Mouse (Mus musculus): ENCODE results near the gene Blmh.

Blmh gene

DNA sequence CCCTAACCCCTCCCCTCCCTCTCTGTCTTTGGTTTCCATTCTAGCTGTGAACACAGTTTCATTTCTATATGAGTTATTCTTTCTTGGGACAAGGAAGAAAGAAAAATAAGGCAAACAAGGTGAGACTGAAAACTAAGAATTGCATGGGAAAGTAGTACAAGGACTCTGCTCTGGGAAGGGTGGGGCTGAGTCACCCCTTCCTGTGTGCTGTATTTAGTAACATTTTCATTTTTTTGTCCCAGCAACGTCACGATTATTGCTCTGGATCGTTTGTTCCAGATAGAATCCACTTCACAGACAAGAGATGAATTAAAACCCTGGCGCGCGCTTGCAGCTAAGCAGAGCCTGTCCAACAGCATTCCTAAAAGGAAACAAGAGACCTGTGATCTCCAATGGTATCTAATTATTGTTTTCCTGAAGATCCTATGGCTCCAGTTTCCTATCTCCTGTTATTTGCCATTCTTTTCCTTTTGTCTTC is at the start of gene Blmh:
TSS of gene Blmh (plus strand) at position 51 of the 478 bp plus-strand sequence.
- DNase-seq (ENCODE audit: low read depth), result no peak

DNA sequence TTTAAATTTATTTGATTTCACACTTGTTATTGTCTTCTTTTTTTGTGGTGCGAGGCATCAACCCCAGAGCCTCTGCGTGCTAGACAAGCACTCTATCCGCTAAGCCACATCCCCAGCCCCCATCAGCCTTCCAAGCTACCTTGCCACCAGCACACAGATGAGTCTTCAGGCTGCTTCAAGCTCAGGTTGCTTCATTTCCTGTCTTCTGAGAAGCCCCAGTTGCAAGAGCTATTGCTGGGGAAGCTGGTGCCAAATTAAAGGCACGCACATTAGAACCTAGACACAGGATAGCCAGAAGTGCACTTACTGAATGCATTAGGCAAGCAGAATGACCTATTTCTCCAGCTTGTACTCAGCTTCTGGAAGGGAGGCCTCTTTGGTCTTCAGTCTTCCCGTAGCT is 44.8 kb upstream of the Blmh start:
- DNase-seq (ENCODE audit: low read depth), result peak; percentile 46

DNA sequence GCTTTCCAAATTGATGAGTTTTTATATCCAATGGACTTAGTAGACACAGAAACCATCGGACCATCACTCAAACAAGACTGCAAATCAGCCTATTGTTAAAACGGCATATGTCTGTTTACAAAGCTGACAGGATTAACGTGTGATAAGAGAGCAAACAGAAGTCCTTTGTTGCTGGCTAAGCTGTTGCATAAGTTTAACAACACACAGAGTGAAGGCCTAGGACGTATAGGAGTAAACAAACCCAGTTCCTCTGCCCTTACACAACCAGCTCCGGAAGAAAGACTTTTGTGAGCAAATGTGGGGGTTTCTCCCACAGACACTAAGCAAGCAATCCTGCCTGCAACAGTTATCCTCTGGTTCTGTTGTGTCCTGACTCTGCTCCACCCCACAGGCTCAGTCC is 40.2 kb upstream of the Blmh start:
- DNase-seq (ENCODE audit: low read depth), result no peak

DNA sequence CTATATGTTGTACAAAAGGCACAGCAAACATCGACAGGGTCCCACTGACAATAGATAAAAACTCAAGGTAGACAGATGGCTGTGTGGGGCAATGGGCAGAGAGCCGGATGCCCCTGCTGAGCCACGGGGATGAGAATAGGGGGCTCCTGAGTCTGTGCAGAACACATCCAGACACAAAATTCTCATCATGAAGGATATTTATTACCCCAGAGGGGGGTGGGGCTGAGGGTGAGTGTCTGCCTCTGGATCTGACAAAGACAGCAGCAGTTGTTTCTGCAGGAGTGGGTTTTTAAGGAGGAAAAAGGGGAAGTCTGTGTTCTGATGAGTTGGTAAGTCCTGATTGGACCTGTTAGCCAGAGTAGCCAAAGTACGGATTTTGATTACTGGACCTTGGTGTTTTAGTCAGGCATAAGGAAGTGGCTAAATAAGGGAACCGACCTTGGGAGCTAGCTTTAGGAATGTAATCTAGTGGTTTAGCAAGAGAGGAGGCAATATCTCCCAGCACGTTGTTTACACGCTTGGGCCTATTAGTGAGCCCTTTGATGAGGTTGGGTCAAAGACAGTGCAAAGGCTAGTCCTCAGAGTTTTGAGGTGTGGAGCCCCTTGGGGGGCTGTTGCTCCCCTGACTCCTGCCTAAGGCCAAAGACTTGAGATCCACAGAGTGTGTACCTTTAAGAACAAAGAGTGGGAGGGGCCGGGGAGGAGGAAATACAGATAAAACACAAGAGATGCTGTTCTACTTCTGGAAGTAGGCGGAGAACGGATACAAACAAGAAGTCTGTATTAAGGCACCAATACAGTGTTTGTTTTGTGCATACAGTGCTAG is 35.1 kb upstream of the Blmh start:
- DNase-seq (ENCODE audit: low read depth), result peak; percentile 44

DNA sequence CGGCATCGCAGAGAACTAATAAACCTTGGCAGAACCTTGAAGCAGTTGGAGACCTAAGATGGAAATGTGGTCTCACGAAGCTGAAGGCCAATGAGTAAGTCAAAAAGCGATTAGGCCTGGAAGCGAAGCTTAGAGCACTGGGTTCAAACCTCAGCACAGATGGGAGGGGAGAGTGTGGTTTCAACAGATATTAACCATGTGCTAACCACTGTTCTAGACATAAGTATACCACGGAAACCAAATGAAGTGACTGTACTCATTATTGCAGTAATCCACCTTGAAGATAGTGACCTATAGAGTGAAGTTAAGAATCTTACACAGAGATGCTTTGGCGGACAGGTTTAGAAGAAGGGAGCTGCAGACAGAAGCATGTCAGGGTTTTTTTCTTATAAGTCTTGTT is 33.4 kb upstream of the Blmh start:
- DNase-seq (ENCODE audit: low read depth), result no peak

DNA sequence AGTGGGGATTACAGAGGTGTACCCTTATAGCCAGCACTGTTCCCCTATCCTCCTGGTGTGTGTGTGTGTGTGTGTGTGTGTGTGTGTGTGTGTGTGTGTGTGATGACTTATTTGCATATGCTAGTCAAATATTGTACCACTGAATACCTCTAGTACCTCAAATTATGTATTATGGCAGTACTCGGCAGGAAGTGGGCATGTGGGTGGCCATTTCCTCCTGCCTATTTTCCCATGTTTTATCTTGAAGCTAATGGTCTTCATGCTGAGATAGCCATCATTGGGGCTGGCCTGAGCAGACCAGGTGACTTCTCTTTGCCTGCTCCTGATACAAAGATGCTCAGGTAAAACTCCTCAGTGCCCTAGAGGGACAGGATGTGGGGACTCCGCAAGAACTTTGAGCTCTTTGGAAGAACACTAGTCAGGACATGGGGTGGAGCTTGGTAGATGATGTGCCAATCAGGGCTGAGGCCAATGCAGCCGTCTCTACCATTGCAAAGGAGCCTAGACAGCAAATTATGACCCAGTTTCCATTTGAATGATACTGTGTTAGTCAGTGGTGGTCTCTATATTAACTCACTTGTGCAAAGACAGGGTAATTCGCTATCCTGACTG is 32.8 kb upstream of the Blmh start:
- no peak for DNase-seq (ENCODE audit: low read depth)

DNA sequence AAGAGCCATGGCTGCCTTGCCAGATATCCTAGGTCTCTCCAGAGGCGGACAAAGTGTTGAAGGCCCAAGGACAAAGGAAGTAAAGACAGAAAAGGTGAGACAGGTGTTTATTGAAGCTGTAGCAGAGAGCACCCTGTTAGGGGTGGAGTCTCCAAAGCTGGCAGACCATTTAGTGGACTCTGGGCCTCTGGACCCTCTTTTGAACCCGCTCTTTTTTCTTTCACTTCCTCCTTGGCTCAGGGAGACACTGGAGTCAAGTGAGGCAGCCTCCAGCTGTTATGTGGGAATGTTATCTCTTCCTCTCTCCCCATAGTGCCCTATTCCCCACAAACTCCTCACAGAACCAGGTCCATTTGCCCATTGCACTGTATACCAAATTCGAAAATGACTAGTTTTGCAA is 31.6 kb upstream of the Blmh start:
- DNase-seq (ENCODE audit: low read depth), result no peak

DNA sequence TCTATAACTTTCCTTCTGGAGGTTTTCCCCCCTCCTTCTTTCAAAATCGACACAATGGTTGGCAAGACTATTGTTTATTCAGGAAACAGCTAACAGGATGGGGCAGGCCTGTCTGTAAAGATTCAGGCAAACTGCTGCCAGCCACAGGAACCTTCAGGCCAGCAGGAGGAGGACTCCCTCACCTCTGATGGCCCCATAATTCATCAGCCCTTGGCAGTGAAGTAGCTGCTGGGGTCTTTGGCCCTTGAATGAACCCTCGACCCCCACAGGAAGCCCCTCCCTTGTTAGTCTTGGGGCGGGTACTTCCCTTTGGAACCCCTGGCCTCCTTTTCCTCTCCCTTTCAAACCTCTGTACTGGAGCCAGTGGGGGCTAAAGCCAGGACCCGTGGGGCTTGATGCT is 31.0 kb upstream of the Blmh start:
- no peak for DNase-seq (ENCODE audit: low read depth)

DNA sequence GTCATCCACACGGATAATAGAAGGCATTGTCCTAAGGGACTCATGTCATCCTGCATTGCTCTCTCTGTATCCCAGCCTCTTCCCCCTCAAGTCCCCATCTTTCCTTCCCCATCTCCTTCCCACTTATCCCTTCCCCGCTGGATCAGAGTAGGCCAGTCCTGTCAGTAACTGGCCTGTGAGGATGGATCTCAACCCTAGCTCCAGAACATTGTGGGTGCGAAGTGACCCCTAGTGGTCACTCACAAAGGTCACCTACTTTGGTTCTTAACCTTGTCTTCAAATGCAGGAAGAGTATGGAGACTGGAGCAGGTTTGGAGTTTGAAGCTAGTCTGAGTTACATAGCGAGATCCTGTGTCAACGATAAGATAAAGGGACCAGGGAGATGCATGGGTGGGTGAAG is 30.4 kb upstream of the Blmh start:
- DNase-seq (ENCODE audit: low read depth), result peak; percentile 51

DNA sequence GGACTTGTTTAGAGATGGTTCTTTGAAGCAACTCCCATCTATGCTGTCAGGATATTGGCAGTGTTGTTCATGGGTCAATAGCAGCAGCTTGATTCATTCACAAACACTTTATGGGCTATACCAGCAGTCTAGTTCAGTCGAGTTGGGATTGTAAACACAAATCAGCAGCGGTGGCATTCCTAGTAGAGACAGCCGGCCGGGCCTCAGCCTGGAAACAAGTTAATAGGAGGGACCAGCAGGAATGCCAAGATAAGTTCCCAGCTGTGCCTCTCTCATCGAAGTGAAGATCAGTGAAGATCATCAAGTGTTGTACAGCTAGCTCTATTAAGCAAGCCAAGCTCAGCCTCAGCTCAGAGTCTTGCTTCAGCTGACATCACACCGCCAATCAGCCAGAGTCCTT is 28.2 kb upstream of the Blmh start:
- DNase-seq (ENCODE audit: low read depth), result no peak

DNA sequence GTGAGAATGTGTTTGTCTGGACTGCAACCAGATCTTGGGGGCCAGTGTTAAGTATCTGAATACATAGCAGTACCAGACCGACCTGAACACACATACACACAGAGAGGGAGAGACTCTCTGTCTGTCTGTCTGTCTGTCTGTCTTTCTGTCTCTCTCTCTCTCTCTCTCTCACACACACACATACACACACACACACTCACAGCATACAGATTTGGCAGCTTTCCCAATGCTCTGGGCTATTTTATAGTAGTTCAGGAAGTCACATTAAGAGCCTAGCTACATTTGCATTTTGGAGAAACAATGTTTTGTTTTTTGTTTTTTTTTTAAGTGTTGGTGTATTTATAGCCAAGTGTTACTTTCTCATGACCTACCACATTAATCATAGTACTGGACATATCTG is 27.5 kb upstream of the Blmh start:
- no peak for DNase-seq (ENCODE audit: low read depth)

DNA sequence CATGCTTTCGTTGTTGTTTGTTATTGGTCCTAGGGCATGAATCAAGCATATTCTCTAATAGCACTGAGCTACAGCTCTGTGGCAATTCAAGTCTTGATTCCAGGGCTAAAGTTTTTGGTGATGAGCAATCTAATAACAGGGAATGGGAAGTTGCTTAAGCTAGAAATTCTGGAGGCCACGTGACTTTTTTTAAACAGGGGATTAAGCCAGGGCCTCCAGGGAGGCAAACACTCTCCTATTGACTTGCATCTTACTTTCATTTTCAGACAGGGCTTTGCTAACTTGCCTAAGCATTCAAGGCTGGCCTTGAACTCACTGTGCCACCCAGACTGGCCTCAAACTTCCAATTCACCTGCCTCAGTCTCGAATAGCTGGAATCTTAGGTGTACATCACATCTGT is 26.7 kb upstream of the Blmh start:
- DNase-seq (ENCODE audit: low read depth), result no peak

DNA sequence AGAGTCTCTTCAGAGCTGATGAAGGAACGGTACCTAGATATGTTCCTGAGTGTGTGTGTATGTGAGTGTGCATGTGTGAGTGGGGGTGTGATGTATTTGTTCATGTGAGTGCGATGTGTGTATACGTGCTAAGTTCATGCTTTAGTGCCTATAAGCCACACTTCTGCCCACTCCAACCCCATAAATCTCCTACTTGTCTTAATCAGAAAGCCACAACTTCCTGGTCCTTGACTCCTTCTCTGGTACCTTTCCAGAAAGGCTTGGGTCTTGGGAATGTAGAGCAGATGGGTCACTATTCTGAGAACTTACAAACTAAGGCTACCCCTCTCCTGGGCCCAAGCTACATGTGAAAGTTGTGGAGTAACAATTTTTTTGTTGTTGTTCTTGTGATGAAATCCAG is 25.9 kb upstream of the Blmh start:
- DNase-seq (ENCODE audit: low read depth), result no peak

DNA sequence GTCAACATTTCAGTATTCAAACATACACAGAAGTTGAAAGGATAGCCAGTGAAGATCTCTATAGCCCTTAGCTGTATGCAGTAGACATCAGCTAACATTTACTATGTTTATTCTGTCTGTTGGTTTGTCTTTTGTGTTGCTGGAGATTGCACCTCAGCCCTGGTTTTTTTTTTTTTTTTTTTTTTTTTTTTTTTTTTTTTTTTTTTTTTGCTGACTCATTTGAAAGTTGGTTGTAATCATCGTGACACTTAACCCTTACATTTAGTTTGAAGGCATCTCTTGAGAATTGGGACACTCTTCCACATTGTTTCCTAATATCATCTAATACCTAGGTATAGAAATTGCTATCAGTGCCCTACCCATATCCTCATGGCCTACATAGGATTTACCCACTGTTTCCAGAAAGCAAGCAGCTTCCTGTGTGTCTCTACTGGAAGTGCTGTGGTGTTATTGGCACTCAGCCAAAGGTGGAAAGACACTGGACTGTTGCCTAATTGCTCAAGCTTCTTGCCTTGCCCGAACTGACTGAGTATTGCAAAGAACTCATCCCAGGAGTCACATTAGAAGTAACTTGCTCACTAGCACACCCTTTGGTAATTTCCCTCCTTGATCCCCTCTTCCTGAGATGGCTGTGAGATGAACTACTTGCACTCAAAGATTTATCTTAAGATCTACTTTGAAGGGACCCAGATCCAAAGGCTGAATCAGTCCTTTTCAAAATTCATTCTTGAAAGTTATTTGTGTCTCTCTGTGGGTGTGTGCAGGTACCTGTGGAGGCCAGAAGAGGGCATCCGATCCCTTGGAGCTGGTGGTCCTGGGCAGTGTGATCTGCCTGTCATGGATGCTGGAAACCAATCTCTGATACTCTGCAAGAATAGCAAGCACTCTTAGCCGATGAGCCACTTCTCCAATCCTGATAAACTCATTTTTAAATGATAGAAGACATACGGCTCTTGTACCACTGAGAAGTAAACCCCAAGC is 24.6 kb upstream of the Blmh start:
- DNase-seq (ENCODE audit: low read depth), result no peak

DNA sequence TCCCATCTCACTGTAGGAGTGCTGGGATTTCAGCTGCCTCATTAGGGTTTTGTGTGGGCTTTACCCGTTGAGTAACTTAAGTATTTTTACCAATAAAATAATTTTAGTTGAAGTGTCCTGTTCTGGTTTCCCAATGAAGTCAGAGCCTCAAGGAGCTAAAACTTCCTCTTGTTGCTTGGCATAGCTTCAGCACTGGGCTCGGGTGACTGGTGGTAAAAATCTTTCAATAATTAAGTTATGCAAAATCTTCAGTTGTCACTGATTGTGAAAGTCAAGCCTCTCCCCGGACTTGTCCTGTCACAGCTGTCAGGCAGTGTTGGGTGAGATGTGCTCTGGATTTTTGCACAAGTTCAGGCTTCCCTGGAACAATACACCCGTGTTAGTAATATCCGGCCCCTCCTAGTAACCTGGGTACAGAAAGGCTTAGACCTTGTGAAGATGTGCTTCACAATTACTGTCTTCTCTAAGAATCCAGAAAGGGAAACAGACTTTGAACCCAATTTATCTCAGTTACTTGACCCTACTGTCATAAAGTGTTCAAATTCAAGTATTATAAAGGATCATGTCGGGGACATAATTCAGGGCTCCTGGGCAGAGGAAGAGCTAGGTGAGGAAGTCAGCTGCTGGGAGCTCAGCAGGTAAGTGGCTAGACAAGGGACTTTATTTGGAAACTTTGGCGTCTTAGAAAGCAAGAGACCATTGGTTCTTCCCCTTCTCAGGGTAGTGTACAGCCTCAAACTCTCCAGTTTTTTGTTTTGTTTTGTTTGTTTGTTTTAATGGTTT is 22.8 kb upstream of the Blmh start, which contains the start of gene Tmigd1:
TSS of gene Tmigd1 (plus strand) at position 581 of the 783 bp plus-strand sequence.
- no peak for DNase-seq (ENCODE audit: low read depth)

DNA sequence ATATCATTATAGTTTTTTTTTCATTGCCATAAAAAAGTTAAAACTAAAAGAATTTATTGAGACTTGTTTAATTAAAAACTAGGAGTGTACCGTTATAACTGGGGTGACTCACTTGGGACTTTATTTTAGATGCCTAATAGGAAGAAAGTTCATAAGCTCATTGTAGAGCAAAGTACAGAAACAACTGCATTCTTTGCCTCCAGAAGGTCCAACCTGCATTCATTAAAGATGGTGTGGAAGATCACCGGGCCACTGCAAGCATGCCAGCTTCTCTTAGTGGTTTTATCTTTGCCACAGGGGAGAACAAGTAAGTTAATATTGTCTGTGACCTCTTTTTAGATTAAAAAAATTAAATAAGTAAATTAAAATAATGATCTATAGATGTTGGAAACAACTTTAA is 20.3 kb upstream of the Blmh start:
- DNase-seq (ENCODE audit: low read depth), result no peak

DNA sequence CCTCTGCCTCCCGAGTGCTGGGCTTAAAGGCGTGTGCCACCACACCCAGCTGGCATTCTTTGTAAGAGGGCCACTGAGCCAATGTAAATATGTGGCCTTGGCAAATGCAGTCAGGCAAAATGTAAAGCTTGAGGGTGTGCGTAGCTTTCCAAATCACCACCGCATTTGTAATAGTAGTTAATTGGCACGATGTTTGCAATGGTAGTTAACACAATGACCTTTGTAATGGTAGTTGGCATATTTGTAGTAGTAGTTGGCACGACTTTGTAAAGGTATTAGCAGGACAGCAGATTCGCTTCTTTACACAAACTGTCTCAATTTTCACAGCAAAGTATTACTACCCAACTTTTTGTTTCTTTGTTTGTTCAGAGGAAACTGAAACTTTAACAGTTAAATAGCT is 16.0 kb upstream of the Blmh start:
- no peak for DNase-seq (ENCODE audit: low read depth)

DNA sequence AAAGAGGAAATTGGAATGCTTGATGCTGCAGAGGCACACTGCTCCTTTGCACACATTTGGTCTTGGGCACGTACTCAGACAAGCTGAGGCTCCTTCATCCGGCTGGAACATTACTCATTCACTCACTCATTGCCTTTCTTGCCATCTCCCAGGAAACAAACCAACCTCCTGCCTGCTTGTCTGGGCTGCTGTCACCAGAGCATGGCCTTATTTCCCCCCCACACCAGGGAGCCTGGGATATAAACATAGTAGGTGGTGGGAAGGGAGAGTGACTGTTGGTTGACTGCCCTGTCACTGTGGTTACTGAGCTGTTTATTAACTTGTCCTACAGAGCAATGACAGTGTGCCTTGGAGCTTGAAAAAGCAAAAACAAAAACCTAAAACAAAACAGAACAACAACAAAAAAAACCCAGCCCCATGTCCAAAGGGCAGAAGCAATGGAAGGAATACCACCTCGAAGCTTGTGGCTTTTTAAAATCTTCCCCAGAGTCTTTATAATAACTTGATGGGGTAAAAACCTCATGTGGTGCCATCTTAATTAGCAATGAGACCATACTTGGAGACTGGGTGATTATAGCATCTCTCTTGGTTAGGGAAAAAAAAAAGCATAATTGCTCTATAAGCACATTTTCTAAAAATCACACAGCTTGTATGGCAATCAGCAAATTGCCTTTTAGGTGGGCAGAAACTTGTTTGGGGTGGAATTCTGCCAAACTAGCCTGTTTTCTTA is 13.1 kb upstream of the Blmh start:
- no peak for DNase-seq (ENCODE audit: low read depth)

DNA sequence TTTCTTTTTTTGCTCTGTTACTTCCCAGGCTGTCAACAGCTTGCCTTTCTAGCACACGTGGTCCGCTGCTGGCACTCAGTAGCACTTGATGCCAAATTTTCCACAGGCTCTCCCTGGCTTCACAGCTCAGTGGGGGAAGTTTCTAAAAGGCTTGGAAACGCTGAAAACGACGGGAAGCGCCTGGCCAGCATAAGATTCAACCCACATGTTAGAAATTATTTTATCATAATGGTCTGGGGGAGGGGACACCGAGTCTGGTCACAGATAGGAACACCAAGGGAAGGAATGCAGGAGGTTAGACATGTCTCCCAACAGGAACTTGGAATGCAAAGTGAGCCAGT is 12.6 kb upstream of the Blmh start:
- no peak for DNase-seq (ENCODE audit: low read depth)

DNA sequence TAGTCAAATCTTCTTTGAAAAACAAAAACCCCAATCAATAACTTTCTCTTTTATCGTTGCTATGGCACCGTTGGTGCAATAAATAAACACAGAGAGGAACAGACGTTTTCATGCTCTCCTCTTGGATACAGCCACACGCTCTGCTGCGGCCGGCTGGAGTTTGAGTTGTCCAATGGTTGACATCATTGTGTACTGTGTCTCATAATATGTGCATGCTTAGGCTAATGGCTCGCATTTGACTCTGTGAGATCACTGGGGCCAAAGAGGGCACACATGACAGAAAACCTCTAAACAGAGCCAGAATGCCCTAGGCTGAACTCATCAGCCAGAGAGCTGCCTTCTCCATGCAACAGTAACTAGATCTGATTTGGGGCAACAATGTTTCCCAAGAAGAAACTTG is 10.2 kb upstream of the Blmh start:
- no peak for DNase-seq (ENCODE audit: low read depth)

Data from naive thymus-derived CD4-positive, alpha-beta T cell, adult 2 months (primary cell).